ENCODE assay signal across 12 mouse cellular contexts in genomic region chr1:89940961-89941524, GRCm38 (mm10). TPM values are rescaled to one million over a fixed set of nuclear protein-coding genes. Genes with fewer than 3 reads are reported as not detected.
A peak's percentile ranks its signal among the peaks of the same experiment; 100 is the strongest.
DNase-seq lines count a peak whose midpoint lies in the region; ATAC-seq lines count a peak whose summit lies in the region.
"Had no signal": no experiment of that assay in that cellular context is flagged by ENCODE, and none has a peak within 500 bp of the region (broad histone marks: within the 10 kb centered on the region; RNA-seq: fewer than 3 reads in every experiment).

No protein-coding gene starts in this region.

- H3K4me3 ChIP-seq in forebrain, embryonic 10.5 days = peak overlapping the region; percentile 52; the same call in 1 of the 2 replicates
- no peak overlapping the region for H3K4me3 ChIP-seq in forebrain, embryonic 13.5 days
- peak overlapping the region; percentile 36; the same call in 1 of the 2 replicates for H3K4me3 ChIP-seq in kidney, embryonic 15.5 days (replicated peaks)
- H3K4me3 ChIP-seq in limb, embryonic 10.5 days = peak overlapping the region; percentile 52
- H3K4me3 ChIP-seq in neural tube, embryonic 14.5 days (ENCODE audit: low read depth, low read length) = no peak overlapping the region
- H3K4me3 ChIP-seq: layer of hippocampus, adult 2 months had no signal

- no peak overlapping the region for H3K9ac ChIP-seq in forebrain, embryonic 13.5 days
- no peak overlapping the region for H3K9ac ChIP-seq in kidney, embryonic 15.5 days
- H3K9ac ChIP-seq in neural tube, embryonic 14.5 days (replicated peaks; ENCODE audit: low read depth, low read length) = no peak overlapping the region
- H3K9ac ChIP-seq: liver, embryonic 13.5 days had no signal

- H3K4me2 ChIP-seq in forebrain, embryonic 13.5 days = no peak overlapping the region
- peak overlapping the region; percentile 56; the same call in 1 of the 2 replicates for H3K4me2 ChIP-seq in kidney, embryonic 15.5 days
- peak overlapping the region; percentile 67 for H3K4me2 ChIP-seq in neural tube, embryonic 14.5 days (ENCODE audit: low read depth, low read length)

- ATAC-seq in forebrain, embryonic 13.5 days = no peak
- ATAC-seq in kidney, embryonic 15.5 days (replicated peaks; ENCODE audit: low FRiP score) = no peak
- ATAC-seq in neural tube, embryonic 14.5 days (ENCODE audit: low read depth) = no peak
- no peak for ATAC-seq in monocyte, adult 5-6 weeks (replicated peaks; ENCODE audit: insufficient number of reproducible peaks, low FRiP score, low TSS enrichment, poor library complexity, severe bottlenecking)
- no peak for ATAC-seq in megakaryocyte, adult 5-6 weeks (ENCODE audit: poor library complexity, severe bottlenecking)

- WGBS in forebrain, embryonic 10.5 days = 4% methylated on average over 15 of the region's 15 CpGs
- WGBS in forebrain, embryonic 13.5 days = 6% methylated on average over 15 of the region's 15 CpGs
- WGBS in kidney, embryonic 15.5 days = 11% methylated on average over 15 of the region's 15 CpGs
- WGBS in limb, embryonic 10.5 days = 9% methylated on average over 15 of the region's 15 CpGs
- 12% methylated on average over 15 of the region's 15 CpGs for WGBS in neural tube, embryonic 14.5 days

- H3K36me3 ChIP-seq in forebrain, embryonic 10.5 days (replicated peaks) = no peaks in the 10 kb centered on the region
- H3K36me3 ChIP-seq in forebrain, embryonic 13.5 days (ENCODE audit: poor library complexity, severe bottlenecking) = no peaks in the 10 kb centered on the region
- no peaks in the 10 kb centered on the region for H3K36me3 ChIP-seq in kidney, embryonic 15.5 days
- H3K36me3 ChIP-seq in limb, embryonic 10.5 days = no peaks in the 10 kb centered on the region
- no peaks in the 10 kb centered on the region for H3K36me3 ChIP-seq in neural tube, embryonic 14.5 days (ENCODE audit: control insufficient read depth, insufficient read depth, low read length)
- H3K36me3 ChIP-seq: liver, embryonic 13.5 days had no signal

- H3K27ac ChIP-seq in forebrain, embryonic 10.5 days = no peak overlapping the region
- H3K27ac ChIP-seq in forebrain, embryonic 13.5 days = no peak overlapping the region
- no peak overlapping the region for H3K27ac ChIP-seq in kidney, embryonic 15.5 days
- H3K27ac ChIP-seq in limb, embryonic 10.5 days = no peak overlapping the region
- H3K27ac ChIP-seq in neural tube, embryonic 14.5 days (ENCODE audit: low read depth, low read length) = no peak overlapping the region
- H3K27ac ChIP-seq: layer of hippocampus, adult 2 months; liver, embryonic 13.5 days had no signal

- no peaks in the 10 kb centered on the region for H3K9me3 ChIP-seq in forebrain, embryonic 10.5 days
- H3K9me3 ChIP-seq in forebrain, embryonic 13.5 days (replicated peaks) = no peaks in the 10 kb centered on the region
- H3K9me3 ChIP-seq in kidney, embryonic 15.5 days (replicated peaks) = no peaks in the 10 kb centered on the region
- H3K9me3 ChIP-seq in limb, embryonic 10.5 days (replicated peaks) = no peaks in the 10 kb centered on the region
- H3K9me3 ChIP-seq in neural tube, embryonic 14.5 days (ENCODE audit: control insufficient read depth, low read length) = no peaks in the 10 kb centered on the region
- H3K9me3 ChIP-seq: liver, embryonic 13.5 days had no signal

- DNase-seq in forebrain, embryonic 10.5 days (ENCODE audit: extremely low spot score, low spot score) = peak; percentile 36
- DNase-seq in kidney, adult 18-20 months = no peak
- DNase-seq in limb, embryonic 10.5 days (ENCODE audit: low spot score) = no peak

- peaks cover 34% of the 10 kb centered on the region for H3K4me1 ChIP-seq in forebrain, embryonic 10.5 days
- H3K4me1 ChIP-seq in forebrain, embryonic 13.5 days = peaks cover 20% of the 10 kb centered on the region
- H3K4me1 ChIP-seq in kidney, embryonic 15.5 days = peaks cover 22% of the 10 kb centered on the region
- peaks cover 41% of the 10 kb centered on the region for H3K4me1 ChIP-seq in limb, embryonic 10.5 days
- H3K4me1 ChIP-seq in neural tube, embryonic 14.5 days (ENCODE audit: control insufficient read depth, insufficient read depth, low read length) = peaks cover 15% of the 10 kb centered on the region

- peaks cover 100% of the 10 kb centered on the region for H3K27me3 ChIP-seq in forebrain, embryonic 10.5 days (ENCODE audit: poor library complexity, severe bottlenecking)
- peaks cover 99% of the 10 kb centered on the region for H3K27me3 ChIP-seq in forebrain, embryonic 13.5 days
- H3K27me3 ChIP-seq in kidney, embryonic 15.5 days = peaks cover 98% of the 10 kb centered on the region
- H3K27me3 ChIP-seq in limb, embryonic 10.5 days (ENCODE audit: low read depth, poor library complexity, severe bottlenecking) = peaks cover 97% of the 10 kb centered on the region
- peaks cover 13% of the 10 kb centered on the region for H3K27me3 ChIP-seq in neural tube, embryonic 14.5 days (ENCODE audit: control insufficient read depth, insufficient read depth, low read length)

RNA-seq across cellular contexts. Expression of gene Gbx2, which starts 10.1 kb away (rescaled TPM):
- polyA plus RNA-seq in forebrain, embryonic 10.5 days (2016; fragmentation: Nextera tagmentation; extraction: Ambion mirVana) = 1.2 and 1.5 TPM in 2 replicates
- polyA plus RNA-seq in forebrain, embryonic 13.5 days (2015; fragmentation: Nextera tagmentation; extraction: Ambion mirVana) = 18.7 and 29.4 TPM in 2 replicates
- 0.10 TPM in 1 of 2 replicates, not detected in the other for polyA plus RNA-seq in kidney, embryonic 15.5 days (2015; fragmentation: Nextera tagmentation; extraction: Ambion mirVana)
- 5.3 and 9.5 TPM in 2 replicates for polyA plus RNA-seq in limb, embryonic 10.5 days (2016; fragmentation: Nextera tagmentation; extraction: Ambion mirVana)
- 25.4 and 30.9 TPM in 2 replicates for polyA plus RNA-seq in neural tube, embryonic 14.5 days (2014; fragmentation: Nextera tagmentation; extraction: Ambion mirVana)
- total RNA-seq in monocyte, adult 5-6 weeks (2017) = not detected in 3 replicates
- not detected in 2 replicates for total RNA-seq in megakaryocyte, adult 5-6 weeks (2015)
- total RNA-seq in megakaryocyte, adult 5-6 weeks (2017) = not detected in 2 replicates
- total RNA-seq: adrenal gland, postnatal 14 days had no signal
- polyA plus RNA-seq: heart, postnatal 0 days had no signal

Comparison
In these comparisons a context has a peak if more than half of its experiments do, and no peak if none do; other contexts are left out.
1. H3K4me3 ChIP-seq: peak in forebrain, embryonic 10.5 days (single experiment), kidney, embryonic 15.5 days (single experiment) and limb, embryonic 10.5 days (single experiment); none in forebrain, embryonic 13.5 days (single experiment) and neural tube, embryonic 14.5 days (single experiment).